Mouse (Mus musculus) frontal cortex, postnatal 25 days (tissue): ENCODE measurements around the gene Gfy.

Experiments
- DNase-seq, 2 experiments: peaks; one replicate each; pipeline ENCODE4 v3.0.0; 2022; ENCODE audit warnings: low spot score in 2 of 2

The Gfy gene

DNA sequence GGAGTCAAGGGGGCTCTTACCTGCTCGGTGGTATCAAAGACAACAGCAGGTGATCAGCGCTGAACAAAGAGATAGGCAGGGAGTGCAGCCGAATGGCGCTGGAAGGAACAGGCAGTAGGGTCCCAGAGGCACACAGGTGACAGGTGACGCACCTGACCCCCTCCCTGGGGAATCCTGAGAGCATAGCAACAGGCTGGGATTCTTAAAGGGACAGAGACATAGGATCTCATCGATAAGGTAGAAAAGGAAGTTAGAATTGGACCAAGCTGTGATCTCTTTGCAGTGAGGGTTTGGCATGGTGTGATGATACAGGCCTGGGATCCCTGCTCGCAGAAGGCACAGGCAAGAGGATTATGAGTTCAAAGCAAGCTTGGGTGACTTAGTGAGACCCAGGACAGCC lies at the start of gene Gfy:
Gfy (minus strand) TSS at position 101 of the 400 bp plus-strand sequence.
- DNase-seq, result no peak

DNA sequence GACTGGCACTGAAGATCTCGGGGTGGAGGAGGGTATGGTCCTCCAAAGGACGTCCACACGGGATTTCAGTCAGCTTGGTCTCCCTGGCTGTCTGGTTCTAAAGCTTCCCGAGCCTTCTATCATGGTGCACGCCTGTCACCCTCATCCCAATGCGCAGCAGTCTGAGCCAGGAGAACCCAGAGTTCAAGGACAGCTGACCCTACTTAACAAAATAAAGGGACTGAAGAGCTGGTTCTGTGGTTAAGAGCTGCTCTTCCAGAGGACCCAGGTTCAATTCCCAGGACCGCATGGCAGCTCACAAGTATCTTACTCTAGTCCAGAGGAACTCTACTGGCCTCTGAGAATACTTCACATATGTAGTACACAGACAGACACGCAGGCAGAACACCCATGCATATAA lies 49.7 kb upstream of the Gfy start:
- DNase-seq, result no peak

DNA sequence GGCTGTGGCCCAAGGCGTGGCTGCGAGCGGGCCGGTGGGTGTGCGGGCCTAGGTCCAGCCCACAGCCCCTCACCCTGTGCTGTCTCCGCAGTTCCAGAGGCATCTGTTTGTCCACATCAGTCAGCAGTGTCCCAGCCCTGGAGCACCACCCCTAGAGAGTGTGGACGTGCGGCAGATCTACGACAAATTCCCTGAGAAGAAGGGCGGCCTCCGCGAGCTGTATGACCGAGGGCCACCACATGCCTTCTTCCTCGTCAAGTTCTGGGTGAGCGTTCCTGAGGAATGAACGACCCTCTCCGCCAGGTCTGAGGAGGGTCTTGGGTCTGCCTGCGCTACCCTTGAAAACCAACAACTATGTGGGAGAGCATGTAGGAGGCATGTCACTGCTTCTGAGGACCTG lies 49.2 kb upstream of the Gfy start:
- DNase-seq, result no peak

DNA sequence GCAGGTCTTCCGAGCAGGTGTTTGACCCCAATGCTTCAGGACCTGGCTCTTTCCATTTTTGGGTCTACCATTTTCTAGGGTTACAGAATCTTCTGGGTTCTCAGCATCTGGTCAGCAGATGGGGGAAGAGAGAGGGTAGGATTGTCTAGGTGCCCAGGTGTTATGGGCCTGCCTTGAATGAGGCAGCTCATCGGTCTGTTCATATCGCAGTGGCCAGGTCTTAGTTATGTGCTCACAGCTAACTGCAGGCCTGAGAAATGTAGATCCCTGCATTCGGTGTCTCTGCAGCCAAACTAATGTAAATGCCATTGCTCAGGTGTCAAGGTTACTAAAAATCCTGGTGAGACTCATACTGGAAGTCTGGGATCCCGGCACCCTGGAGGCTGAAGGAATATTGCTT lies 47.1 kb upstream of the Gfy start:
- DNase-seq, result no peak

DNA sequence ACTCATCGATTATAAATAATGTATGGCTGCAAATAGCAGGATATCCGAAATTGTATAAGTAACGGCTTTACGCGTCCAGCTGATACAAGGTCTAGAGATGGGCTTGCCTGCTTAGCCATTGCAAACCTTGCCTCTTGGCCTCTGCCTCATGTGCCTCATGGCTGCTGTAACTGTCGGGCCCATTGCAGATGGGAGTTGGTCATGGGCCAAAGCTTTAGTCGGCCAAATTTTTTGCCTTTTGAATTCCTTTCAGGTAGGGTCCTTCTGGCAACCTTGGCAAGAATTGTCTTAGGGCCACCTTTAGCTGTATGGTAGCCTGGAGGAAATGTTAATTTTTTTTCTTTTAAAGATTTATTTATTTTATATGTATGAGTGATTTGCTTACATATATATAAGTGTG lies 45.5 kb upstream of the Gfy start:
- DNase-seq, result no peak

DNA sequence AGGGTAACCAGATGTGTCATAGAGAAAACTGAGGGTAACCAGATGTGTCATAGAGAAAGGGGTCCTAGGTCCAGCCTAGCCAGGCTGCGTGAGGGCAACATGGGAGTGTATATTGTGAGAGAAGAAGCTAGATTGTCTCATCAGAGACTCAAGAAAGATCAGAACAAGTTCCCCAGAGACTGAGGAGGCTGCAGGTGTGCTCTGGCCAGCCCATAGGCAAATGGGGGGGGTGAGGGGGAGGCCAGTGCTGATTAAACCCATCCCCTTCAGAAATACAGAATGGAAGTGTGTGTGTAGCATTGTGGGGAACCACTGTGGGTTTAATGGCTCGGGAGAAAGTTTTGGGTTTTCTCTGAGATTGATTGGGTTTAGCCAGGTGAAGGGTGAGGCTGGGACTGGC lies 42.3 kb upstream of the Gfy start:
- no peak for DNase-seq

DNA sequence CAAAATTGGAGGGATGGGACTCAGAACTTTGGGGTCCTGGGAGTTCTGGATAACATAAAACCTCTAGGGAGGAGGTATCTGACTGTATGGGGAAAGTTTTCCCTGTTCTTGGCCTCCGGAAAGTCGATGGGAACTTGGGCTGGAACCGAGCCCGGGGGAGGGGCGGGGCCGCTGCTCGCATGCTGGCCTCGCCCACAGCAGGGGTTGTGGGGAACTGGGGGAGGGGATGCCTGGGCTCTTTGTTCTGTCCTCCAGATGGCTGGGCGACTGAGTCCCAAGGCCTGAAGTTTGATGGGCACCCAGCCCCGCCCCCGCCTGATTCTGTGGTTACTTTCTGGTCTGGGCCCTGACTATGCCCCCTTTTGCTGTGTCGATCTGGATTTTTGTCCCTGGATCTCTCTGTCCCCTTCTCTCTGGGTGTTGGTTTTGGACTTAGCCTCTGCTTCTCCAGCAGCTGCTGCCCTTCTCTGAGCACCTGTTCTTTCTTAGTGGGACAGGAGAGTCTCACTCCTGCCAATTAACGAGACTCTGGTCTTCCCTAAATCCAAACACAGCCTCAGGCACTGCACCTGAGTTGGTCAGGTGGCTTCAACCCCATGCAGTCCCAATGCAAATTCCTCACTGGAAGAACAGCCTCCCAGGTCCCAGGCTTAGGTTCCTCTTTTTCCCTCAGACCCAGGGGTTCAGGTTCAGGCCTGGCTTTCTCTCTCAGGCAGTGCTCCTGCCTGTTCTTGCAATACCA lies 37.2 kb upstream of the Gfy start:
- DNase-seq, result no peak

DNA sequence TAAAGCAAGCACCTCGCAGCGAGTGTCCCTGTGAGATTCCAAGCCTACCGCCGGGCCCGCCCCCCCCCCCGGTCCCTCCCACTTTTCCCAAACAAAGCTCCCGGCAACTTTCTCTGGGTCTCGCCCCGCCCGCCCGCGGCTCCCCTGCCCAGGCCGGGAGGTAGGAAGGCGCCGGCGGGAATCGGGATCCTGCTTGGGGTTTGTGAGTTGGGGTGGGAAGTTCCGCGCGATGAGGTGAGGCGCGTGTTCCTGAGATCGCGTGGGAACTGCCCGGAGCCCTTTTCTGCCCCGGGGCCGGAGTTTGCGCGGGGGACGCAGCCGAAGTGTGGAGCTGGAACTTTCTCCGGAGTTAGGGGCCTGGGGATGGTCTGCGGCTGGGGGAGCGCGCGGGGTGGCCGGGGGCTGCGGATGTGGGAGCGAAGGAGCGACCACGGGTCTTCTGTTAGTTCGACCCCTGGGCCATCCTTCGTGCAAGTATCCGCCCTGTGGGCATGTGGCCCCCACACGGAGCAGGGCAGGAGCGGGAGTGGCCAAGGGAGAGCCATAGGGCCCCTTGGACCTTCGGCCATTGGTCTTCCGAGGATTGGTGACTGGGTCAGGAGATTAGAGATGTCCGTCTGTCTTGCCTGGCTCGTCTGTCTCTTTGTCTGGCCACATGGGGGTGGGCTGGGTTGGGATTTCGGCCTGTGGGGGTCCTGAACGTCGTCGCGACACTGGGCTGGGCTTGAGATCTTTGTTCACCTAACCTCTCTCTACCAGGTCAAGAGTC lies 36.5 kb upstream of the Gfy start, which contains the start of gene Tead2:
Tead2 (plus strand) TSS at position 81 of the 769 bp plus-strand sequence.
- no peak for DNase-seq

DNA sequence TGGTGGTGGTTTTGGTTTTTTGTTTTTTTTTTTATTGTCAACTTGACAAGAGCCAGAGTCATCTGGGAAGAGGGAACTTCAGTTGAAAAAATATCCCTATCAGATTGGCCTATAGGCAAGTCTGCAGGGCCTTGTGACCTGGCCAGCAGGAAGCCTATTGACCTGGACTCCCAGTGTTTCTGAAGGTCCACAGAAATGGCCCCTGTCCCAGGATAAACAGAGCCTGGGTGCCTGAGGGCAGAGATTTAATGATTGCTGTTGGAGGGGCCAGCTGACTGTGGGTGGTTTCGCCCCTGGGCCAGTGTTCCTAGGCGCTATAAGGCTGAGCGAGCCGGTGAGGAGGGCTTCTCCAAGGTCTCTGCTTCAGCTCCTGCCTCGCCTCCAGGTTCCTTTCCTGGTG lies 34.3 kb upstream of the Gfy start:
- no peak for DNase-seq

DNA sequence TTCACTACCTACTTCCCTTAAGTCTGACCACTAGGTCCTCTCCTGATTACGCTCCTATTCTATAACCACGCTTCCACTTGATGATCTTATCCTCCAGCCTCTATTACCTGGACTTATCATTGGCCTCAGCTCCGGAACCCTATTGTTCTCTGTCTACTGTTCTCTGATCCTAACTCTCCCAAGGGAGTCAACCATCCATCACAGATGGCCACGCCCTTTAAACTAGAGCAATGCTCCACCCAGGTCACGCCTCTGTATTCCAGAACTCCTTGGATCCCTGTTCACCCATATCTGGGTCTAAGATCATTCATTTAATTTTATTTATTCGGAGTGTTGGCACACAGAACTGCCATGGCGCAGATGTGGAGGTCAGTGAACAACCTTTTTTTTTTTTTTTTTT lies 33.0 kb upstream of the Gfy start:
- DNase-seq, result no peak

DNA sequence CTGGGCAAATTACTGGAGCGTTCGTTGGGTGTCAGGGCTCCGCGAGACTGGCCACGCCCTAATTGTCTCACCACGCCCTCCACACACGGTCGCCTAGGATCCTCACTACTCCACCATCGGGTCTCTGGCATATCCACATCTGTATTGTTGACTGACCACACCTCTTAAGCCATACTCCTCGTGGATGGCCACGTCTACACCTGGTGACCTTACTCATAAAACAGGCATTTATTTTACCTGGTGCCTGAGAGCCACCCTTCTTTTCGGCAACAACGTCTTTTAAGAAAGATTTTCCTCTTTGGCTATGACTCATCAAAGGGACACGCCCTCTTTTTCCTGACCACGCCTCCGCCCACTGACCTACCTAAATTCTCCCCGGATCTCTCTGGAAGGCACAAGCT lies 32.5 kb upstream of the Gfy start, which contains the start of gene Dkkl1:
Dkkl1 (minus strand) TSS at position 297 of the 401 bp plus-strand sequence.
- no peak for DNase-seq

DNA sequence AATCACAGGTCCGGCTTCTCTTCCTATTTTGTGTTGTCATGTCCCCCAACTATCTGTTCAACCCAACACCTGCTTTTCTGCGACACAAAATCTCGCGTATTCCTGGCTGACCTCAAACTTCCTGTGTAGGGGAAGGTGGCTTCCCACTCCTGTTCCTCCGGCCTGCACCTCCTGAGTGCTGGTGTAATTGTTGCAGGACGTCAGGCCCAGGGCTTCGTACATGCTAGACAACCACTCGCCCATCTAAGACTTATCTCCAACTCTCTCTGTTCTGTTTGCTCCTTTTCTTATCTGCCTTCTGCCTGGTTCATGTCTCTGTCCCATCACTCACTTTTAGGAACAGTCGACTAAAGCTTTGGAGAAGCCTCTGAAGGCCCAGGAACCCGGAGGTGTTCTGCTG lies 31.7 kb upstream of the Gfy start:
- DNase-seq, result no peak

DNA sequence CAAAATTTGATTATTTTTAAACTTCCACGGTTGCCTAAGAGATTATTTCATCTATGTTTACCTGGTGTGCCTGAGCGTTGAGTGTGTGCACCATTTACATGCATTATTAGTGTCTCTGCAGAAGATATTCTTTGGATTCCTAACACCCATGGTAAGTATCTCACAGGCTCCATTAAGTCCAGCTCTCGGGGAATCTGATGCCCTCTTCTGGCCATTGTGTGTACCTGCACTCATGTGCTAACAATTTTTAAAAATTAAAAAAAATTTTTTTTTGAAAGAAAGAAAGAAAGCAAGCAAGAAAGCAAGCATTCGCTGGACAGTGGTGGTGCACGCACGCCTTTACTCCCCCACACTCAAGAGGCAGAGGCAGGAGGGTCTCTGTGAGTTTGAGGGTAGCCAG lies 28.9 kb upstream of the Gfy start:
- DNase-seq, result no peak

DNA sequence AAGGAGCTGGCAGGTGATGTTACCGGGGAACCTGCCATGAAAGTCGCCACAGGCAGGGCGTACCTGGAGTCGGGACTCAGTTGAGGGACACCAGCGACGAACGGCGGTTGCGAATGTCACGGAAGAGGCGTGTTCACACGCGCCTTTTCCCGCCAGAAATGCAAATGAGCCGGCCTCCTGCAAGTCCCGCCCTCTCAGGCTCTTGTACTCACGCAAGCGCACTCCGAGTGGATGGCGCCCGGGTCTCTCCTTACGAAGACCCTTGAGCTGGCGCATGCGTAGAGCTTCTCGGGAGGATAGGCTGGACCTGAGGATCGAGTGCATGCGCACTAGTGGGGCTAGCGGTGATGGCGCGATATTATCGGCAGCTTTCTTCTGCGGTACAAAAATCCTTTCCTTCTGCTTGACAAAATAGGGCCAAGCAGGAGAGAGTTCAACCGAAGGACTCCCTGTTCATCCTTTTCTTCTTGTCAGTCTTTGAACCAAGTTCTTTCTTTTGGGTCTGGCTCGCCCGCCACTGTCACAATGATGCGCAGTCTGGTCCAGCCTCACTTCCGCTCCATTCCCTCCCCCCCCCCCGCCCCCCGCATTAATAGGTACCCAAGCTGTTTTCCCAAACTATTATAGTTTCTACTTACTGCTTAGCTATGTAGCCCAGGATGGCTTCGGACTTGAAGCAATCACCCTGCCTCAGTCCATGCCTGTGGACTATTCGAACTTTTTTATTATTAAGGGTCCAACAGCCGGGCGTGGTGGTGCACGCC lies 25.2 kb upstream of the Gfy start, which contains the start of gene Ccdc155:
Ccdc155 (minus strand) TSS at position 513 of the 764 bp plus-strand sequence.
- DNase-seq, result peak; percentile 80 to 83

DNA sequence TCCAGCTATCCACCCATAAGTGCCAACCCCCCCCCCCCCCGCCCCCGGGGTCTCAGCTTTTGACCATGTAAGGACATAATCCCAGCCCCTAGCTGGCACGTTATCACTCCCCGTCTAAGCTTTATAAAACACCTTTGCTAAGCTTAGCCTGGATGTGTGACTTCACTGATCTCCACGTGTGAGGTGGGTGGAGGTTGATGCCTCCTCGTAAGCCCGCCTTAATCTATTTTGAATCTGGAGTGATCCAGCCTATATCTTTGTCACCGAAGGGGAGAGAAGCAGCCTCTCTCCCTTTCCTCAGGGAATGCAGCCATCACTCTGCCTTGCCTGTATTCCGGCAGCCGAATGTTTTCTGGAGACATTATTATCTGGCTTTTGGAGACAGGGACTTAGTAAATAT lies 23.3 kb upstream of the Gfy start:
- DNase-seq, result no peak

DNA sequence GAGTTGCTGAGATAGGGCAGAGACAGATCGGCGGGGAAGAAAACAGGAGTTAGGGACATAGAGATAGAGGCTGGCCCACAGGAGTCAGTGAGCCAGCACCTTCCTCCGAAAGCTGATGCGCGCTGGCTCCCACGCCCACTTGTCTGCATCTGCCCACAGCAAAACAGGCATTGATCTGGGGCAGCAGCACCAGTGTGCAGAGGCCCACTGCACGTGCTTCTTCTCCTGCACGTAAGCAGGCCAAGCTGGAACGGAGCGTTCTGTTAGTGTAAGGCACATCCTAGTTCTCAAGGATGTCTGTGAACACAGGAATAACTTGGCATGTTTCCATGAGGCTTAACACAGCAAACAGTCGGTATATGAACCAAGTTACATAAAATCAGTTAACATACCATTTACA lies 19.6 kb upstream of the Gfy start:
- no peak for DNase-seq

DNA sequence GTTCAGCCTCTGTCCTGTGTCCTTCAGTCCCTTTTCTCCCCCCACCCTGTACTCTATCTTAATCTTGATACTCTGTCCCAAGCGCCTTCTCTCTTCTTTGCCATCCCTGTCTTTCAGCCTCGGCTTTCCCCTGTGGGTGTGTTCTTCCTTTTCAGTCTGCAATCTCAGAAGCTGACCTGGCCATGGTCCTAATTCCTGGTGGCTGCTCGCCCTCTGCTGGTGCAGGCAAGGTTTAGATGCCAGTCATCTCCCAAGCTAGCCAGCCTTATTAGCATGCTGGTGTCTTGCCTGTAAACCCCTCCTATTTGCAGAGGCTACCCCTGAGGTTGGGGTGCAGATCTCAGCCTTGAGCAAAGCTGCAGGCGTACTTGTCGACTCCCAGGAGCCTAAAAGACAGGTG lies 19.1 kb upstream of the Gfy start:
- peak; percentile 56 to 58 for DNase-seq

DNA sequence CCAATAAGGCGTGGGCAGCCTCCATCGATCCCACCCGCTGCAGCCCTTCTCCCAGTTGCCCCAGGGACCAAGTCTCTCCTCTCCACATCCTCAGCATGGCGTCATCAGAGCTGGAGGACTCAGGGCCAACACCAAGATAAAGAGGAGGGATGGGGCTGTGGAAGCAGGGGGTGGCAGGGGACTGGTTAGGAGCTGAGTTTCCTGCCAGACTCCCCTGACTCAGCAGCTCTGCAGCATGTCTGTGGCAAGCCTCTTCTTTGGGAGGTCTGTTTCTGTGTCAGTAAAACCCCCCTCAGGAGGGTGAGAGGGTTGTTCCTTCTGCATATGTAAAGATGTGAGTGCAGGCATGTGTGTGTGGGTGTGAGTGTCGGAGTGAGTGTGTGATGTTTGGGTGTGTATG lies 17.6 kb upstream of the Gfy start:
- DNase-seq, result no peak

DNA sequence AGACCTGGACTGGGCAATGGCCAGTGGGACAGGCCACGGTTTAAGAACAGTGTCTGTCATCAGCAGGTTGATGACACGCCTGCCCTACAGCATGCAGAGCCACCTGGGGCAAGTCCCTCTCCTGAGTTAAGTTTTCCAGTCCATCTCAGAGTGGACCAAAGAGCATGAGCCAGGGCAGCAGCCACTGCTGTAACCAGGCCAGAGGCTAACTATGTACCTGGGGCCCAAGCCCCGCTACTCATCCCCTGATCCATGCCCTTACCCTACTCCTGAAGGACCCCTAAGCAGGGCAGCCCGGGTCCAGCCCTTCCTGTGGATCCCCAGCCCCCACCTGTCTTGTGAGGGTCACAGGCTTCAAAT lies 16.8 kb upstream of the Gfy start:
- no peak for DNase-seq

DNA sequence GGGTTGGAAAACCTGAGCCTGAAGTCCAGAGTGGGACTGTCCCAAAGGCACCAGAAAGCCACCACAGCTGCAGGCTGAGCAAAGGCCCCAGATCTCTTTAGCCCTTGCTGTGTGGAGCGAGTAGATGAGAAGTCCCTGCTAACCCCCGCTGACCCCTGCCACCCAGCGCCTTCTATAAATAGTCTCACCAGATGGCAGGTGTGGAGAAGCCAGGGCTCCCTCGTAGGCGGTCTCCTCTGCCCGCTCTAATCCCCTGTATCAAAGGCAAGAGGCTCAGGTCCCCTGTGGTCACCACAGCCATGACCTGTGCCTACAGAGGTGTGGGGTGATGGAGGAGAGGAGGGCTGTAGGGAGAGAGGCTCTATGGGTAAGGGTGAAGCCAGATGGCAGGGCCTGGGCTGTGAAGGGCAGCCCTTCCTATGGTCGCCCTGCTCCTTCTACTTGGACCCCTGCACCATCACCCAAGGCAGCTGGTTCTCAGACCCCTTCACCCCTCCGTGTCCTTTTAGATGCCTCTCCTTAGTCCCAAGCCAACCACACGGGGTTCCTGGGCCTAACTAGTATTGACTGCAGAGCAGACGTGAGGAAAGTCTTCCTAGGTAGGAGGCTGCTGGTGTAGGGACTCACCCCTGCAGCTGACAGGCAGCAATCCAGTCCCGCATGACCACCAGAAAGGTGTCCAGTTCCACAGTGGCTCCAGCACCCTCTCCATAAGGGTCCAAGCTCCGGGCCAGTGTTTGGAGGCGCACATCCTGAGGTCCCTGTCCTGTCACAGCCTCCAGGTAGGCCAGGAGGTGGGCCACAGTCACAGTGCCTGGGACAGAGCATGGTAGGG lies 16.2 kb upstream of the Gfy start:
- DNase-seq, result no peak
